Mouse (Mus musculus) Patski (cell line): ENCODE results near the gene Slc12a8. TPM values are rescaled to one million over a fixed set of nuclear protein-coding genes. Genes with fewer than 3 reads are reported as not detected.

ENCODE experiments used
- ATAC-seq: fragments of 100-300 bp; one replicate; pipeline ENCODE4 v1.8.0; 2021
- CTCF ChIA-PET: fragments of 350-600 bp; sonication (Branson Sonifier 250); formaldehyde crosslinking; loops from one replicate; lab custom pipeline; 2022; ENCODE audit warnings: inconsistent platforms; lab: Charles Lee
- POLR2A ChIA-PET: fragments of 350-600 bp; sonication (Branson Sonifier 250); formaldehyde crosslinking; loops from one replicate; lab custom pipeline; 2022; ENCODE audit warnings: antibody characterized with exemption, inconsistent platforms; lab: Charles Lee
- DNase-seq: peaks from one replicate; pipeline ENCODE4 v3.0.0-alpha.2; 2011; ENCODE audit warnings: low read depth, low spot score
- H3K27me3 ChIP-seq: fragments of 371-371 bp; one replicate; pipeline ENCODE4 v1.5.1; 2021
- CTCF ChIP-seq: fragments of 100-300 bp; IDR thresholded peaks from one replicate; pipeline ENCODE4 v1.5.1; 2021
- in situ Hi-C: fragments of 300-500 bp; cut with MboI; formaldehyde crosslinking; loops from 3 replicates; pipeline ENCODE4 v1.11.1; 2018; ENCODE audit warnings: low pct_unique_long_range_greater_than_20kb, mixed read lengths
- polyA plus RNA-seq: library from polyadenylated mRNA; unstranded; gene quantifications from one replicate; pipeline ENCODE4 v1.2.3, GENCODE M21; 2021

The Slc12a8 gene
- polyA plus RNA-seq, 1 experiment from 2014 or later, result 1.2 TPM

DNA sequence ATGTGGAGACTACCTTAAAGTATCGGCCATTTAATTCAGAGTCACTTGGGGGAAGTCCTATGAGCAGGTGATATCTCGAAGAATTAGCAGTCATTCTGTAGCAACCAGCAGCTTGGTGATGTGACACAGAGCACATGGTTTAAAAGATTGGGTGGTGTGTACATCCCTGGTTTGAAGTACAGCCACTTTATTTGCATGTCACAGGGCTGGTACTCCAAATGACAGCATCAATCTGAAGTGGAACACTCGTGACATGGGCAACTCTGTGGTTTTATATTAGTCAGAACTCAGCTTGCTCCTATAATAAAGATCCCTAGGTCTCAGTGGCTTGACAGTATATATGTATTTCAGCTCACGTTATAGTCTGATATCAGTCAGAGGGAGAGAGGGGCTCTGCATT, 155.5 kb downstream of the Slc12a8 start:
- ChIA-PET POLR2A (no interaction called here), CTCF (interaction anchor here (1.6 kb wide), 1 partner anchor 9 kb away, joined by 4 read pairs; no protein-coding TSS in a partner anchor)
- ATAC-seq (no peak), DNase-seq (no peak)
- no peaks in the 10 kb centered on the region for H3K27me3 ChIP-seq
- no peak for TF ChIP-seq CTCF
- in situ Hi-C loops, result no loop called here

DNA sequence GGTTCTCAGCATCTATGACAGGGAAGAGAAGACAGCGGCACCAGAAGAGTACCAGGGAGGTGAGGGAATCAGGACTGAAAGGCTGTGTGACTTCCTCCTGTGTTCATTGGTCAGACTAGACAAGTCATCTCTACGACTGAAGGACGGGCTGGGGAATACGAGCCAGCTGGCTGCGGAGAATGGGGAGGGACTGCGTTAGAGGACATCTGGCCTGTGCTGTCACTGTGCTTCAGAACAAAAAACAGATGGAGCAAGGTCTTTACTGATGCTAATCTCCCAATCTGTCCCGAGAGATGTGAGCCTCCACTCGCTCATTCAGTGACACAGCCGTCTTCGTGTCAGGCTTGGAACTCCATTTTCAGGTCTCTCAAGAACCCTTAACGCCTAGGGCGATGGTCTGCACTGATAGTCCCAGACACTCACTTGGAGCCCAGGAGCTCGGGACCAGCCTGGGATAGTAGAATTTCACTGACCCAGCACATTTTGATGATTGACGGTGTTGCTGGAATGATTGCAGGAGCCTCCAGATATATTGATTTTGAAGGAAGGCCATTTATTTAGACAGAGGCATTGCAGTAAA, 156.5 kb downstream of the Slc12a8 start:
- ChIA-PET CTCF (interaction anchor here (1.6 kb wide), 1 partner anchor 10 kb away, joined by 4 read pairs; no protein-coding TSS in a partner anchor), POLR2A (no interaction called here)
- in situ Hi-C loops, result no loop called here
- ATAC-seq (no peak), DNase-seq (no peak)
- no peak for TF ChIP-seq CTCF
- H3K27me3 ChIP-seq, result no peaks in the 10 kb centered on the region

DNA sequence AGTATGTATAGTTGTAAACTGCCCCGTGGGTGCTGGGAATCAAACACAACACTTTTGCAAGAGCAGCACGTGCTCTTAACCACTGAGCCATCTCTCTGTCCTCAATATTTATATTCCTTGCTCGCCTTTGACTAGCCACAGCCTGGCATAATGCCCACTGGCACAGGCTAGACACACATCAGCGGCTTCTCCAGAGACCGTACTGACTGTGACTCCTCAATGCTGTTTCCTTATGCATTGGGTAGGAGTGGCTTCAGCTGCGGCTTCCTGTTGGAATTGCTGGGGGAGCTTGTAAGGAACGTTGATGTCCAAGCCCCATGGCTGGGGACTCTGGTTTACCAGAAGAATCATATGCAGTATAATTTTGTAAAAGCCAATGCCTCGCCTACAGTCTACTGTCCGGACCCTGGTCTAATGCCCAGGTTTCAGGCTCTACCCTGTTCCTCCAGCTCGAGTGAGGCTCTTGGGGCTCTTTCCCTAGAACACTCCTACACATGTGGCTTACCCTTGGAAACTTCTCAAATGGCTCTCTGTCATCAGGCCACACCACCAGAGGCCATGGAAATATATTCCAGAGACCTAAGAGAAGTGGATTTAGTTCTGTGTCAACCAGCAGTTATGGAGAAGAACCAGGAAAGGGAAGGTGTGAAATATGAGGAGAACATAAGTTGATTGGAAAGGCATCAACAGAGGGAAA, 158.2 kb downstream of the Slc12a8 start:
- in situ Hi-C loops, result no loop called here
- TF ChIP-seq CTCF, result no peak
- CTCF ChIA-PET, result interaction anchor here (1.5 kb wide), 1 partner anchor 16 kb away, joined by 3 read pairs; no protein-coding TSS in a partner anchor
- POLR2A ChIA-PET, result no interaction called here
- no peaks in the 10 kb centered on the region for H3K27me3 ChIP-seq
- DNase-seq (no peak), ATAC-seq (no peak)

DNA sequence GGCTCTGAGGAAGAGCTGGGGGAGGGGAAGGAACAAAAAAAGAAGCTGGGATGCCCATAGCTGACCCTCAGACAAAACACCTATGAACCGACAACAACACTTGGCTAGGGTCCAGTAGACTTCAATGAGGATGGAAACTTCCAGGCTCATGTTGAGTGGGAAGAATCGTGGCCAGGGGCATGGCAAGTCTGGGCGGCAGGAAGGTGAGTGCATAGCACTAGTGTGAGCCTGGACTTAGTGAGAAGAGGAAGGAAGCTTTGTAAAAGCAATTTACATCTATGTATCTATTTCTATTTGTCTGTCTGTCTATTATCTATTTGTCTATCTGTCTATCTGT, 158.7 kb downstream of the Slc12a8 start:
- CTCF ChIA-PET, result interaction anchor here (1.5 kb wide), 1 partner anchor 17 kb away, joined by 3 read pairs; no protein-coding TSS in a partner anchor
- POLR2A ChIA-PET, result no interaction called here
- DNase-seq (no peak), ATAC-seq (no peak)
- in situ Hi-C loops, result no loop called here
- H3K27me3 ChIP-seq, result no peaks in the 10 kb centered on the region
- no peak for TF ChIP-seq CTCF

DNA sequence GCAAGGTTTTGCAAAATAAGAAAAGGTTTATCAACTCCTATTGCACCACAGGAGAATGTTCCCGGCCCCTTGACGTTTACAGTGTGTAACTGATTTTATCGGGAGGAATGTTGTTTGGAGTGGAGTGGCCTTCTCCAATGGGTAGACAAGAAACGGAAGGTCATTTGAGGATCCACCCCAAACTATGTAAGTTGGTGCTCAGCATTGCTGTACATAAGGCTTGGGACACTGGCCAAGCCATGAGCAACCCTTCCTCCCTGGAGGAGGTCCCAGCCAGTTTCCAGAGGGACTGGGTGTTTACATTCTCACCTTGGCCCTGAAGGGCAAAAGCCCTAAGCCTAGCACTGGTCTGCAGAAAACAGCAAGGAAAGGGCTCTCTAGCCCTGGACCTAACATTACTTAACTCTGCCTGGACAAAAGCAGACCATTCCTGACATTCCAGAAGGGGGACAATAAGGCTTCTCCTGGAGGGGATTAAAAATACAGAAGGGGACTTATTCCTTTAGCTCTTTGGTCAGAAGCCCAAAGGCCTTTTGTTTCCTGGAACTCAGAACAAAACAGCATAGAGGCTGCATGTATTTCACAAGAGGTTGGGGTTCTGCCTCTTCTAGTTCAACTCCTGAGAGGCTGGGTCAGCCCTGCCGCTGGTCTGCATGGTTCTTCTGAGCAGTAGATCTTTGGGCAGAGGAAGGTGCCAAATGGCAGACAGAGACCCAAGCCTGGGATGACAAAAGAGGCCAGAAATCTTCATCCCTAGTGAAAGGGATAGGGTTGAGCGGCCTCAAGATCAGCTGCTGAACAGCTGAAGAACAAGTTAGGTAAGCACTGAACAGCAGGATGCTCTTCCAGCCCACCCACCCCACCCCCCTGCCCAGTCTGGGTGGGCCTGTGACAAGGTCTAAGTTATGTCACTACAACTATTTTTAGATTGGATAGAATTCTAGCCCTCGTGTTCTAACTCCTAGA, 159.5 kb downstream of the Slc12a8 start:
- ATAC-seq (no peak), DNase-seq (no peak)
- no peak for TF ChIP-seq CTCF
- ChIA-PET POLR2A (no interaction called here), CTCF (no interaction called here)
- in situ Hi-C loops, result no loop called here
- no peaks in the 10 kb centered on the region for H3K27me3 ChIP-seq

DNA sequence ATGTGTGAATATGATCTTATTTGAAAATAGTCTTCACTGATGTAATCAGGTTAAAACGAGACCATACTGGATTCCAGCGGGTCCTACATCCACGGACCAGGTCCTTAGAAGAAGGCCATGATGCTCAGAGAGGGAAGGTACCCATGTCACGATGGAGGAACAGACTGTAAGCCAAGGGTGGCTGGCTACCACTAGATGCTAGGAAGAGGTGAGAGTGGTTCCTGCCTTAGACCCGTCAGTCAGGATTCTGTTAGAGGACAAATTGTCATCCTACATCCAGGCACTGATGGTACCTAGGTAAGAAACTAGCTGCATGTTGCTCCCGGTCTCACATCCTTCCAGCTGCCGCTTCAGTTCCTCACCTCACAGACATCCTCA, 160.2 kb downstream of the Slc12a8 start:
- ChIA-PET POLR2A (interaction anchor here (1.3 kb wide), 1 partner anchor 97 kb away, joined by 6 read pairs; no protein-coding TSS in a partner anchor), CTCF (interaction anchor here (1.3 kb wide), 1 partner anchor 76 kb away, joined by 3 read pairs; no protein-coding TSS in a partner anchor)
- no peaks in the 10 kb centered on the region for H3K27me3 ChIP-seq
- ATAC-seq (no peak), DNase-seq (no peak)
- TF ChIP-seq CTCF, result no peak
- in situ Hi-C loops, result no loop called here

DNA sequence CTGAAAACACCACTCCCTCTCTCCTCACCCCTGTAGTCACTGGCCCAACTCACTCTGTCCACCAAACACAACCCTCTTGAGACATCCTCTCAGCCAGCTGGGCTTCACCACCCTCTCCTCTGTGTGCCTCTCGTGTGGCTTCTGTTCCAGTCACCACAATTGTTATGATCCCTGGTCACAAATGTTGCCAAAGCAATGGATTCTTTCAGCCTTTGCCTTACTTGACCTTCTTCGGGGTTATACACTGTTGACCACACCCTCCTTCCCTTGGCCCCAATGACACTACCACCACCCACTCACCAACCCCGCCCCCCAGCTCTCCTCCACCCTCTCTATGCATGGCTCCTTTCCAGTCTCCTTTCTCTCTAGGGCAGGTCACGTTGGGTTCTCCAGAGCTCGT, 160.8 kb downstream of the Slc12a8 start:
- no peak for TF ChIP-seq CTCF
- ATAC-seq (no peak), DNase-seq (no peak)
- ChIA-PET POLR2A (interaction anchor here (1.3 kb wide), 1 partner anchor 98 kb away, joined by 6 read pairs; no protein-coding TSS in a partner anchor), CTCF (interaction anchor here (1.3 kb wide), 1 partner anchor 77 kb away, joined by 3 read pairs; no protein-coding TSS in a partner anchor)
- no peaks in the 10 kb centered on the region for H3K27me3 ChIP-seq
- in situ Hi-C loops, result no loop called here

DNA sequence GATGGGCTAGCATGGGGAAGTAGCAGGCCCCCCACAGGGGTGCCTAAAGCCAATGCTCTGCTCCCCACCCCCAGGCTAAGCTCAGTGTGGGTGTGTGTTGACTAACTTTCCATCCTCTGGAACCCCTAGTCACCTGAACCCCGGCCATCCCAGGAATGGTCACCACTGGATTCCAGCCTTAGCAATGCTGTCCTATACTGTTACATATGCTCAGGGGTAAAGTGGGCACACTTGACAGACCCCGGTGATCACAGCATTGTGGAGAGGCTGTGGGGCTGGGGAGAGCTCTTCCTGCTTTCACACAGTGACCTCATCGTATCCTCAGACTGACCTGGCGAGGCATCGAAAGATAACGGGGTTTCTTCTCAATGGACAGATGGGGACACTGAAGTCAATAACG, 163.1 kb downstream of the Slc12a8 start:
- POLR2A ChIA-PET, result no interaction called here
- TF ChIP-seq CTCF, result no peak
- in situ Hi-C loops, result loop anchor here (5.0 kb wide), 1 partner anchor 118 kb away; no protein-coding TSS in a partner anchor

DNA sequence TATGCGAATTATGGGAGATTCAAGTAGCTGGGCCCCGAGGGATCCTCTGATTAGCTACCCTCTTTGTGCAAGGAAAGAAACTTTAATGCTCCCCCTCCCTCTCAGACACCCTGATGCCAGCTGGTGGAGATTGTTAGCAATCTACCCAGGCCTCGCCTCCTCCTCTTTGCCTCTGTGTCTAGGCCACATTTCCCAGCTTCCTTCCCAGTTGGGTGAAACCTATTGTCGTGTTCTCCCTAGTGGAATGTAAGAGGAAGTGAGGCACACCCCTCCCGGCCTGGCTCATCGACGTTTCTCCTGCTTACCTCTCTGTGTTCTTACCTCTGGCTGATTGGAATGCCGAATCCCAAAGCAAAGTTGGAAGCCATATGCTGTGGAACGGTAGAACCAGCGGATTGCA, 163.7 kb downstream of the Slc12a8 start:
- POLR2A ChIA-PET, result interaction anchor here (0.8 kb wide), 1 partner anchor 29 kb away, joined by 4 read pairs; no protein-coding TSS in a partner anchor
- H3K27me3 ChIP-seq, result no peaks in the 10 kb centered on the region
- CTCF ChIA-PET, result interaction anchor here (1.7 kb wide), 1 partner anchor 12 kb away, joined by 4 read pairs; no protein-coding TSS in a partner anchor
- ATAC-seq (no peak), DNase-seq (no peak)
- TF ChIP-seq CTCF, result no peak
- in situ Hi-C loops, result loop anchor here (5.0 kb wide), 1 partner anchor 119 kb away; no protein-coding TSS in a partner anchor

More for the DNA sequence above, 163.1 kb downstream of the Slc12a8 start:
- no peaks in the 10 kb centered on the region for H3K27me3 ChIP-seq
- no peak for ATAC-seq
- no peak for DNase-seq
- CTCF ChIA-PET, result interaction anchor here (1.7 kb wide), 1 partner anchor 12 kb away, joined by 4 read pairs; no protein-coding TSS in a partner anchor

DNA sequence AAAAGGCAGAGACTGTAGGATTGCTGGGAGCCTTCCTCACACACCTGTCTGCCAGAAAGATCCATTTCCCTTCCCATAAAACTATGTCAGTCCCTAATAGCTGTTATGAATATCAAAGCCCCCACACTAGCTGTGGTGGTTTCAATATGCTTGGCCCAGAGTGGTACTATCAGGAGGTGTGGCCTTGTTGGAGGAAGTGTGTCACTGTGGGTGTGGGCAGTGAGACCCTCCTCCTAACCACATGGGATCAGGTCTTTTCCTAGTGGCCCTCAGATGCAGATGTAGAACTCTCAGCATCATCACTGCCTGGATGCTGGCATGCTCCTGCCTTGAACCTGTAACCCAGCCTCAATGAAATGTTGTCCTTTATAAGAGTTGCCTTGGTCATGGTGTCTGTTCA, 164.5 kb downstream of the Slc12a8 start:
- in situ Hi-C loops, result loop anchor here (5.0 kb wide), 1 partner anchor 119 kb away; no protein-coding TSS in a partner anchor
- POLR2A ChIA-PET, result interaction anchor here (0.8 kb wide), 1 partner anchor 30 kb away, joined by 4 read pairs; no protein-coding TSS in a partner anchor

More for the DNA sequence above, 164.5 kb downstream of the Slc12a8 start:
- CTCF ChIA-PET, result interaction anchor here (1.0 kb wide), 1 partner anchor 12 kb away, joined by 3 read pairs; no protein-coding TSS in a partner anchor
- no peak for TF ChIP-seq CTCF
- ATAC-seq (no peak), DNase-seq (no peak)
- H3K27me3 ChIP-seq, result no peaks in the 10 kb centered on the region
